Comparison of ENCODE assay signal across 9 mouse cellular contexts in the genomic region with DNA sequence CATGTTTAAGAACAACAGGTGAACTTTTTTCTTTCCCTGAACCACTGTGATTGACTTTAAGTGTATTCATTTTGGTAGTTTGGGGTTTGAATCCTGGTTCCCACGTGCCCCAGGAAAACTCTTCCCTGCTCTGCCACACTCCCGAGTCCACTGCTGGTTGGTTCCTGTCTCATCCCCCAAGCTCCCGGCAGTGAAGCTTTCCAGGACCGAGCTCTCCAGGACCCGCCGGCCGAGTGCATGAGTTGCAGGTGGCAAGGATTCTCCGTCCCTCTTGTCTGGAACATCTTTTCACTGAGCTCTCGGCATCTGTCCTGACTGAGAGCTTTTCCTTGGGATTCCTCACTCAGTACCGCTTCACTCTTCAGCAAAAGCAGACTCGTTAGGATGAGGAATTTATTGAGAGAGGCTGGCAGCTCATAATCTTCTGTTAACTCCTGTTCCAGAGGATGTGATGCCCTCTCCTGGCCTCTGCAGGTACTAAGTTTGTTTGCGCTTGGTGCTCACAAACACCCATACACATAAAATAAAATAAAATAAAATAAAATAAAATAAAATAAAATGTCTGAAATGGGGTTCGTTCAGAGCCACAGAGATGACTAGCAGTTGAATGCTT. TPM values are rescaled to one million over a fixed set of nuclear protein-coding genes. Genes with fewer than 3 reads are reported as not detected.
DNase-seq lines count a peak whose midpoint lies in the region; ATAC-seq and TF ChIP-seq lines count a peak whose summit lies in the region.
"Had no signal": no experiment of that assay in that cellular context is flagged by ENCODE, and none has a peak within 500 bp of the region (broad histone marks: within the 10 kb centered on the region; RNA-seq: fewer than 3 reads in every experiment).

No protein-coding gene starts in this region.

- H3K4me3 ChIP-seq in hindbrain, embryonic 10.5 days = peak overlapping the region; percentile 97; the same call in 1 of the 2 replicates
- H3K4me3 ChIP-seq in hindbrain, embryonic 12.5 days = no peak overlapping the region
- H3K4me3 ChIP-seq in cortical plate, adult 2 months (ENCODE audit: insufficient read depth, low read length) = no peak overlapping the region; the same call in 1 of the 2 replicates
- H3K4me3 ChIP-seq in neural tube, embryonic 15.5 days (replicated peaks) = no peak overlapping the region

- no peak overlapping the region for H3K9ac ChIP-seq in hindbrain, embryonic 12.5 days
- no peak overlapping the region for H3K9ac ChIP-seq in neural tube, embryonic 15.5 days (replicated peaks)
- H3K9ac ChIP-seq: limb, embryonic 15.5 days had no signal

- H3K27me3 ChIP-seq in hindbrain, embryonic 10.5 days (ENCODE audit: insufficient read depth, poor library complexity, severe bottlenecking) = no peaks in the 10 kb centered on the region
- no peaks in the 10 kb centered on the region for H3K27me3 ChIP-seq in hindbrain, embryonic 12.5 days
- H3K27me3 ChIP-seq in neural tube, embryonic 15.5 days (replicated peaks) = no peaks in the 10 kb centered on the region
- H3K27me3 ChIP-seq: limb, embryonic 15.5 days had no signal

- peak; percentile 52 for TF ChIP-seq CTCF in cortical plate, adult 2 months (IDR thresholded peaks at IDR 0.05; ENCODE audit: extremely low read depth, insufficient read depth, low read length)

- DNase-seq in hindbrain, embryonic 10.5 days (ENCODE audit: low spot score) = peak; percentile 47
- DNase-seq in urinary bladder, postnatal 14 days (ENCODE audit: low spot score) = peak; percentile 71
- DNase-seq in urinary bladder, postnatal 10 days (ENCODE audit: low spot score) = no peak
- DNase-seq in layer of hippocampus, postnatal 10 days (ENCODE audit: low spot score in 2 of 2) = peak; percentile 64 to 71

- peaks cover 29% of the 10 kb centered on the region for H3K36me3 ChIP-seq in hindbrain, embryonic 10.5 days
- H3K36me3 ChIP-seq in hindbrain, embryonic 12.5 days = peaks cover 22% of the 10 kb centered on the region
- peaks cover 22% of the 10 kb centered on the region for H3K36me3 ChIP-seq in neural tube, embryonic 15.5 days

- H3K4me2 ChIP-seq in hindbrain, embryonic 12.5 days (replicated peaks) = no peak overlapping the region
- H3K4me2 ChIP-seq in neural tube, embryonic 15.5 days = peak overlapping the region; percentile 89; the same call in 1 of the 2 replicates

- H3K9me3 ChIP-seq in hindbrain, embryonic 10.5 days = no peaks in the 10 kb centered on the region
- H3K9me3 ChIP-seq in hindbrain, embryonic 12.5 days (replicated peaks) = no peaks in the 10 kb centered on the region
- H3K9me3 ChIP-seq in neural tube, embryonic 15.5 days (replicated peaks) = no peaks in the 10 kb centered on the region
- H3K9me3 ChIP-seq: limb, embryonic 15.5 days had no signal

- peaks cover 22% of the 10 kb centered on the region for H3K4me1 ChIP-seq in hindbrain, embryonic 10.5 days (replicated peaks)
- H3K4me1 ChIP-seq in hindbrain, embryonic 12.5 days = peaks cover 18% of the 10 kb centered on the region
- H3K4me1 ChIP-seq in cortical plate, adult 2 months (ENCODE audit: control insufficient read depth, insufficient read depth, low read length) = peaks cover 3% of the 10 kb centered on the region; the same call in 1 of the 2 replicates
- peaks cover 31% of the 10 kb centered on the region for H3K4me1 ChIP-seq in neural tube, embryonic 15.5 days

- no peak overlapping the region for H3K27ac ChIP-seq in hindbrain, embryonic 10.5 days
- H3K27ac ChIP-seq in hindbrain, embryonic 12.5 days = no peak overlapping the region
- H3K27ac ChIP-seq in cortical plate, adult 2 months (ENCODE audit: insufficient read depth, low read length) = no peak overlapping the region
- no peak overlapping the region for H3K27ac ChIP-seq in neural tube, embryonic 15.5 days (replicated peaks)
- H3K27ac ChIP-seq: limb, embryonic 15.5 days had no signal

- no peak for TF ChIP-seq POLR2A in cortical plate, adult 2 months (IDR thresholded peaks at IDR 0.05; ENCODE audit: extremely low read depth, insufficient read depth, low read length)

- WGBS in hindbrain, embryonic 10.5 days = 67% methylated on average over 13 of the region's 13 CpGs
- WGBS in hindbrain, embryonic 12.5 days = 69% methylated on average over 13 of the region's 13 CpGs
- 57% methylated on average over 13 of the region's 13 CpGs for WGBS in neural tube, embryonic 15.5 days

- no peak for ATAC-seq in hindbrain, embryonic 12.5 days (ENCODE audit: low FRiP score)
- no peak for ATAC-seq in neural tube, embryonic 15.5 days (ENCODE audit: low FRiP score)
- ATAC-seq in megakaryocyte-erythroid progenitor cell, adult 5-6 weeks (replicated peaks; ENCODE audit: low FRiP score, low TSS enrichment, poor library complexity, severe bottlenecking) = no peak

RNA-seq across cellular contexts. Expression of a gene that starts 1.4 kb away (rescaled TPM):
- 673 and 781 TPM in 2 replicates for polyA plus RNA-seq in hindbrain, embryonic 10.5 days (2016; fragmentation: Nextera tagmentation; extraction: Ambion mirVana)
- 564 and 574 TPM in 2 replicates for polyA plus RNA-seq in hindbrain, embryonic 12.5 days (2016; fragmentation: Nextera tagmentation; extraction: Ambion mirVana)
- polyA plus RNA-seq in cortical plate, adult 2 months (2012; rRNA removed) = 326 and 355 TPM in 2 replicates
- total RNA-seq in layer of hippocampus, postnatal 10 days (2021) = 100 to 1,000 TPM; 340 to 352 TPM
- 431 and 489 TPM in 2 replicates for polyA plus RNA-seq in neural tube, embryonic 15.5 days (2015; fragmentation: Nextera tagmentation; extraction: Ambion mirVana)
- 2,590 and 2,648 TPM in 2 replicates for total RNA-seq in megakaryocyte-erythroid progenitor cell, adult 5-6 weeks (2014; fragmentation: Nextera tagmentation)
- 3,531 and 3,679 TPM in 2 replicates for total RNA-seq in megakaryocyte-erythroid progenitor cell, adult 5-6 weeks (2017)

RNA-seq across cellular contexts. Expression of a gene that starts 30.2 kb away (rescaled TPM):
- 0.25 and 0.41 TPM in 2 replicates for polyA plus RNA-seq in hindbrain, embryonic 10.5 days (2016; fragmentation: Nextera tagmentation; extraction: Ambion mirVana)
- polyA plus RNA-seq in hindbrain, embryonic 12.5 days (2016; fragmentation: Nextera tagmentation; extraction: Ambion mirVana) = 1.1 and 1.3 TPM in 2 replicates
- polyA plus RNA-seq in cortical plate, adult 2 months (2012; rRNA removed) = 7.0 and 8.0 TPM in 2 replicates
- total RNA-seq in layer of hippocampus, postnatal 10 days (2021) = 1 to 10 TPM; 3.9 to 4.1 TPM
- 4.8 and 5.0 TPM in 2 replicates for polyA plus RNA-seq in neural tube, embryonic 15.5 days (2015; fragmentation: Nextera tagmentation; extraction: Ambion mirVana)
- total RNA-seq in megakaryocyte-erythroid progenitor cell, adult 5-6 weeks (2014; fragmentation: Nextera tagmentation) = not detected in 2 replicates
- 0.27 TPM in 1 of 2 replicates, not detected in the other for total RNA-seq in megakaryocyte-erythroid progenitor cell, adult 5-6 weeks (2017)
